Mouse (Mus musculus): ENCODE data around the gene Kcnh4. TPM values are rescaled to one million over a fixed set of nuclear protein-coding genes. Genes with fewer than 3 reads are reported as not detected.

The Kcnh4 gene
- polyA plus RNA-seq, 2 experiments = not detected

DNA sequence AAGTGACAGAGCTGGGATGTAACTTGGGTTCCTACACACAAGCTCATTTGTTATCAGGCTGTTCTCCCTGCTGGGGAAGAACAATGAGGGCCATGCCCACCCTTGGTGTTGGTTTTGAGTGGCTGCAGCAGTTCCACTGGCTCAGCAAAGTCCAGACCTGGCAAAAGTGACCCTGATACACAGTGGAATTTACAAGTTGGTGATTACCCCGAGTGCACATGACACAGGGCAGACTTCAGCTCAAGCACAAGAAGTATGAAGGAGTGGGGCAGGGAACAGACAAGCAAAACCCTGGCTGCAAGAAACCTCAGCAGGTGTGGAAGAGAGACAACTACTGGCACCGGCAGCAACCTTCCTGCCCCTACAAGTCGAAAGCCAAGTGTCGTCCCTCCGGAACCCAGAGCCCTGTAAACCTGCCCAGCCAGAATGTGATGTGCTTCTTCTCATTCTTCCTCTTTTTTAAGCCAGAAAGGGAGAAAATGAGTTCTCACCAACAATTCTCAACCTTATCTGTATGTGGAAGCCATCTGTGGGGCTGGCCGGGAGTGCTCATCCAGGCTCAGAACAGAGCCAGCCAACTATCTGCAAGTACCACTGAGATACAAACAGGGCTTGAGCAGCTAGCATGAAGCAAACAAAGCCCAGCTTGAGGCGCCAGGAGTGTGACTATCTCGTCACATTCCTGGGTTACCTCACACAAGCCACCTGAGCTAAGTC lies 37.8 kb downstream of the Kcnh4 start:
- Histone ChIP-seq H3K27me3 (ENCODE audit: control insufficient read depth, insufficient read depth, low read length) (no peaks in the 10 kb centered on the region), H3K4me2 (ENCODE audit: low read depth) (peak overlapping the region; percentile 25), H3K4me3 (ENCODE audit: insufficient read depth in 1 of 2, low read depth in 2 of 2, low read length in 2 of 2) (no peak overlapping the region), H3K9ac (replicated peaks) (no peak overlapping the region; the same call in 1 of the 2 replicates), H3K9me3 (ENCODE audit: control insufficient read depth, low read length) (no peaks in the 10 kb centered on the region), H3K27ac (peak overlapping the region; percentile 0), H3K36me3 (replicated peaks; ENCODE audit: control insufficient read depth, insufficient read depth, low read depth) (peaks cover 29% of the 10 kb centered on the region), H3K4me1 (replicated peaks; ENCODE audit: control insufficient read depth in 2 of 2, insufficient read depth in 2 of 2, low read length in 1 of 2) (peaks cover 26 to 39% of the 10 kb centered on the region in 2 experiments)
- 11% methylated on average over 8 of the region's 8 CpGs for WGBS (ENCODE audit: insufficient replicate concordance)
- TF ChIP-seq EP300 (IDR thresholded peaks at IDR 0.05; ENCODE audit: low read depth) (no peak), CTCF (IDR thresholded peaks at IDR 0.05; ENCODE audit: low read depth) (no peak)
- ATAC-seq (ENCODE audit: insufficient read depth) (peak; percentile 57; the same call in 1 of the 2 replicates), DNase-seq (ENCODE audit: low read depth in 3 of 3, low spot score in 3 of 3) (peak in 1 of 3 experiments; percentile 36)

- DNase-seq (ENCODE audit: low read depth in 3 of 3, low spot score in 3 of 3) (no peak), ATAC-seq (ENCODE audit: insufficient read depth) (no peak)
- Histone ChIP-seq H3K27me3 (ENCODE audit: control insufficient read depth, insufficient read depth, low read length) (no peaks in the 10 kb centered on the region), H3K4me1 (replicated peaks; ENCODE audit: control insufficient read depth in 2 of 2, insufficient read depth in 2 of 2, low read length in 1 of 2) (peaks cover 26 to 39% of the 10 kb centered on the region in 2 experiments), H3K9ac (replicated peaks) (no peak overlapping the region), H3K9me3 (ENCODE audit: control insufficient read depth, low read length) (no peaks in the 10 kb centered on the region), H3K27ac (no peak overlapping the region), H3K36me3 (replicated peaks; ENCODE audit: control insufficient read depth, insufficient read depth, low read depth) (peaks cover 36% of the 10 kb centered on the region), H3K4me3 (ENCODE audit: insufficient read depth in 1 of 2, low read depth in 2 of 2, low read length in 2 of 2) (no peak overlapping the region), H3K4me2 (ENCODE audit: low read depth) (no peak overlapping the region; the same call in 1 of the 2 replicates)
- WGBS (ENCODE audit: insufficient replicate concordance) = 12% methylated on average over 4 of the region's 4 CpGs
- TF ChIP-seq EP300 (IDR thresholded peaks at IDR 0.05; ENCODE audit: low read depth) (no peak), CTCF (IDR thresholded peaks at IDR 0.05; ENCODE audit: low read depth) (no peak)
Measured at GRCm38 (mm10) chr11:100721254-100721653, 38.5 kb downstream of the Kcnh4 start.

DNA sequence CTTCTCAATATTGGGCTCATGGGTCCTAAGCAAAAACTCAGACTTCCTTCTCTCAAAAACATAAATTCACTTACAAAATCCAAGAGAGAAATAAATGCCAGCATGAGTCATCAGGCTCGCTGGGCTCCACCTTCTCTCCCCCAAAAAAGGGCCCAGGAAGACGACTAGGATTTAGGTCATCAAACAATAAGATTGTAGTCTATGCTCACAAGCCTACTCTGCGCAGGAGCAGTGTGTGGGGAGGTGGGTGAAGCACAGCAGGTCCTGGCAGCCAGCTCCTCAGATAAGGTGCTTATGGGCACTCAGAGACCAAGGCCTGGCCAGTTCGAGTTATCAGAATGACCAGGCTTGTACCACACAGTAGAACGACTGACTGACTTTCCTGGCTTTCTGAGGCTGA lies 39.4 kb downstream of the Kcnh4 start:
- peaks cover 24 to 37% of the 10 kb centered on the region in 2 experiments for H3K4me1 ChIP-seq (replicated peaks; ENCODE audit: control insufficient read depth in 2 of 2, insufficient read depth in 2 of 2, low read length in 1 of 2)

GRCm38 (mm10) chr11:100719893-100720292 lies 39.8 kb downstream of the Kcnh4 start:
- no peak for ATAC-seq (ENCODE audit: insufficient read depth)
- H3K9ac ChIP-seq (replicated peaks) = no peak overlapping the region

More for the DNA sequence above, 39.4 kb downstream of the Kcnh4 start:
- DNase-seq (ENCODE audit: low read depth in 3 of 3, low spot score in 3 of 3) (no peak), ATAC-seq (ENCODE audit: insufficient read depth) (no peak)
- TF ChIP-seq EP300 (IDR thresholded peaks at IDR 0.05; ENCODE audit: low read depth) = no peak
- no peak for TF ChIP-seq CTCF (IDR thresholded peaks at IDR 0.05; ENCODE audit: low read depth)
- Histone ChIP-seq H3K9me3 (ENCODE audit: control insufficient read depth, low read length) (no peaks in the 10 kb centered on the region), H3K27me3 (ENCODE audit: control insufficient read depth, insufficient read depth, low read length) (no peaks in the 10 kb centered on the region), H3K4me2 (ENCODE audit: low read depth) (no peak overlapping the region), H3K27ac (no peak overlapping the region), H3K4me3 (ENCODE audit: insufficient read depth in 1 of 2, low read depth in 2 of 2, low read length in 2 of 2) (no peak overlapping the region), H3K36me3 (replicated peaks; ENCODE audit: control insufficient read depth, insufficient read depth, low read depth) (peaks cover 45% of the 10 kb centered on the region), H3K9ac (replicated peaks) (no peak overlapping the region)
- 39% methylated on average over 5 of the region's 5 CpGs for WGBS (ENCODE audit: insufficient replicate concordance)

DNA sequence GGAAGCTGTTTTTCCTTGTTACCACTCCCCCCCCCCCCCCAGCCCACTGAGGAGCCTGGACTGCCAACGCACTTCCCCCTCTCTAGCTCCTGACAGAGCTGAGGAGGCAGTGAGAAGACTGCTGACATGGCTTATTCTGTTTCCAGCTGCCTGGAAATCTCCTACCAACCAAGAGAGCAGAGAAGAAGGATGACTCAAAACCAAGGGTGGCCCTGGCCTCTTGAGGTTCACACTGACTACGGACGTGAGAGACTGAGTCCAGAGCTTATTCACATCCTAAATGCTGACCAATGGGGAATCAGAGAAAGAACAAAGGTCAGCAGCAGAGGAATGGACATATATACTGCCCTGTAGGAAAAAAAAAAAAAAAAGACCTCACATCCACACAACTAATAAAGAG lies 40.4 kb downstream of the Kcnh4 start:
- 79% methylated on average over 3 of the region's 3 CpGs for WGBS (ENCODE audit: insufficient replicate concordance)
- no peak overlapping the region for H3K9ac ChIP-seq (replicated peaks)
- H3K36me3 ChIP-seq (replicated peaks; ENCODE audit: control insufficient read depth, insufficient read depth, low read depth) = peaks cover 50% of the 10 kb centered on the region
- H3K27me3 ChIP-seq (ENCODE audit: control insufficient read depth, insufficient read depth, low read length) = no peaks in the 10 kb centered on the region
- no peak for DNase-seq (ENCODE audit: low read depth in 3 of 3, low spot score in 3 of 3)
- no peak overlapping the region for H3K27ac ChIP-seq
- peaks cover 20 to 35% of the 10 kb centered on the region in 2 experiments for H3K4me1 ChIP-seq (replicated peaks; ENCODE audit: control insufficient read depth in 2 of 2, insufficient read depth in 2 of 2, low read length in 1 of 2)
- H3K4me3 ChIP-seq (ENCODE audit: insufficient read depth in 1 of 2, low read depth in 2 of 2, low read length in 2 of 2) = no peak overlapping the region
- H3K4me2 ChIP-seq (ENCODE audit: low read depth) = no peak overlapping the region
- no peak for TF ChIP-seq CTCF (IDR thresholded peaks at IDR 0.05; ENCODE audit: low read depth)
- no peak for TF ChIP-seq EP300 (IDR thresholded peaks at IDR 0.05; ENCODE audit: low read depth)
- H3K9me3 ChIP-seq (ENCODE audit: control insufficient read depth, low read length) = no peaks in the 10 kb centered on the region
- ATAC-seq (ENCODE audit: insufficient read depth) = no peak

More at GRCm38 (mm10) chr11:100719893-100720292, 39.8 kb downstream of the Kcnh4 start:
- no peaks in the 10 kb centered on the region for H3K9me3 ChIP-seq (ENCODE audit: control insufficient read depth, low read length)
- H3K27ac ChIP-seq = no peak overlapping the region
- H3K36me3 ChIP-seq (replicated peaks; ENCODE audit: control insufficient read depth, insufficient read depth, low read depth) = peaks cover 47% of the 10 kb centered on the region
- H3K4me3 ChIP-seq (ENCODE audit: insufficient read depth in 1 of 2, low read depth in 2 of 2, low read length in 2 of 2) = no peak overlapping the region
- no peak overlapping the region for H3K4me2 ChIP-seq (ENCODE audit: low read depth)
- TF ChIP-seq EP300 (IDR thresholded peaks at IDR 0.05; ENCODE audit: low read depth) (no peak), CTCF (IDR thresholded peaks at IDR 0.05; ENCODE audit: low read depth) (no peak)
- WGBS (ENCODE audit: insufficient replicate concordance) = 87% methylated on average over 11 of the region's 11 CpGs
- no peaks in the 10 kb centered on the region for H3K27me3 ChIP-seq (ENCODE audit: control insufficient read depth, insufficient read depth, low read length)
- peaks cover 20 to 35% of the 10 kb centered on the region in 2 experiments for H3K4me1 ChIP-seq (replicated peaks; ENCODE audit: control insufficient read depth in 2 of 2, insufficient read depth in 2 of 2, low read length in 1 of 2)
- DNase-seq (ENCODE audit: low read depth in 3 of 3, low spot score in 3 of 3) = no peak
